Mouse (Mus musculus) CH12.LX (cell line): ENCODE results near the gene Sp3. TPM values are rescaled to one million over a fixed set of nuclear protein-coding genes. Genes with fewer than 3 reads are reported as not detected.

Experiments
- DNase-seq: peaks from one replicate; pipeline ENCODE4 v3.0.0-alpha.2; 2013; ENCODE audit errors: extremely low read depth
- H3K27ac ChIP-seq: 2 replicates; pipeline ENCODE4 v1.5.1; 2012; ENCODE audit warnings: low read depth, mild to moderate bottlenecking, control low read depth, moderate library complexity; ENCODE audit not compliant: insufficient read depth
- H3K27me3 ChIP-seq: replicated peaks from 2 replicates; pipeline ENCODE3; 2012; ENCODE audit warnings: inconsistent platforms
- H3K36me3 ChIP-seq, 2 experiments: replicated peaks in 1 of 2; 2 replicates each; pipeline versions ENCODE3 to v1.6.1; 2012; ENCODE audit warnings: inconsistent platforms in 1 of 2, low read length in 1 of 2, mild to moderate bottlenecking in 1 of 2, mixed read lengths in 1 of 2, moderate library complexity in 1 of 2; ENCODE audit not compliant: control insufficient read depth in 1 of 2, insufficient read depth in 1 of 2
- H3K4me1 ChIP-seq, 2 experiments: 2 replicates each; pipeline ENCODE4 v1.6.1; 2012; ENCODE audit warnings: inconsistent platforms in 1 of 2, moderate library complexity in 1 of 2; ENCODE audit not compliant: insufficient read depth in 2 of 2, control insufficient read depth in 1 of 2
- H3K4me2 ChIP-seq: 2 replicates; pipeline ENCODE4 v1.6.1; 2012; ENCODE audit warnings: low read depth, mild to moderate bottlenecking, control low read depth; ENCODE audit not compliant: poor library complexity, insufficient read depth, severe bottlenecking
- H3K4me3 ChIP-seq, 3 experiments: fragments of 150-350 bp in 1 of 3; sonication (generic) in 1 of 3; replicated peaks in 1 of 3; 2 replicates each; pipeline versions ENCODE3 to v1.5.1; 2011 to 2012; ENCODE audit warnings: low read depth in 2 of 3, low read length in 2 of 3, mild to moderate bottlenecking in 2 of 3, moderate library complexity in 2 of 3, control low read depth in 1 of 3, improper control_type of control experiment in 1 of 3, inconsistent platforms in 1 of 3, mixed read lengths in 1 of 3; ENCODE audit not compliant: poor library complexity in 1 of 3
- H3K79me2 ChIP-seq: replicated peaks from 2 replicates; pipeline ENCODE4 v1.6.1; 2012; ENCODE audit warnings: mild to moderate bottlenecking, moderate library complexity; ENCODE audit not compliant: control insufficient read depth, poor library complexity, insufficient read depth, severe bottlenecking; ENCODE audit errors: extremely low read depth
- H3K9ac ChIP-seq: 2 replicates; pipeline ENCODE4 v1.6.1; 2012; ENCODE audit warnings: low read depth, mild to moderate bottlenecking, control low read depth, moderate library complexity; ENCODE audit not compliant: insufficient read depth
- H3K9me3 ChIP-seq: replicated peaks from 2 replicates; pipeline ENCODE3; 2012; ENCODE audit warnings: low read length, inconsistent platforms, mixed read lengths
- BHLHE40 ChIP-seq: IDR thresholded peaks from 2 replicates; pipeline ENCODE4 v1.6.1; 2011; ENCODE audit warnings: mild to moderate bottlenecking, low read depth, low read length, improper control_type of control experiment
- CTCF ChIP-seq, 2 experiments: IDR thresholded peaks in 1 of 2; conservative IDR thresholded peaks in 1 of 2; 2 replicates each; pipeline ENCODE4 v1.5.1; 2011 to 2012; ENCODE audit warnings: low read depth in 2 of 2, low read length in 2 of 2, improper control_type of control experiment in 1 of 2, inconsistent platforms in 1 of 2, mild to moderate bottlenecking in 1 of 2, moderate library complexity in 1 of 2
- ETS1 ChIP-seq: conservative IDR thresholded peaks from 2 replicates; pipeline ENCODE4 v1.6.1; 2012; ENCODE audit warnings: low read depth, mild to moderate bottlenecking, inconsistent platforms, low read length, improper control_type of control experiment, moderate library complexity
- GABPA ChIP-seq: IDR thresholded peaks from 2 replicates; pipeline ENCODE4 v1.6.1; 2012; ENCODE audit warnings: low read depth, low read length, improper control_type of control experiment, inconsistent platforms; ENCODE audit not compliant: insufficient replicate concordance
- KAT2A ChIP-seq: IDR thresholded peaks from 2 replicates; pipeline ENCODE4 v1.6.1; 2012; ENCODE audit warnings: low read length, improper control_type of control experiment, inconsistent platforms; ENCODE audit not compliant: insufficient replicate concordance
- MAFK ChIP-seq: IDR thresholded peaks from 2 replicates; pipeline ENCODE4 v1.6.1; 2011; ENCODE audit warnings: low read length, improper control_type of control experiment; ENCODE audit not compliant: insufficient replicate concordance
- MAX ChIP-seq: IDR thresholded peaks from 2 replicates; pipeline ENCODE4 v1.6.1; 2011; ENCODE audit warnings: low read length, improper control_type of control experiment
- MEF2A ChIP-seq: IDR thresholded peaks from 2 replicates; pipeline ENCODE4 v1.6.1; 2014; ENCODE audit warnings: low read depth, mild to moderate bottlenecking, inconsistent platforms, low read length, improper control_type of control experiment, borderline replicate concordance
- NELFE ChIP-seq: IDR thresholded peaks from 2 replicates; pipeline ENCODE4 v1.6.1; 2011; ENCODE audit warnings: low read depth, low read length, improper control_type of control experiment
- PAX5 ChIP-seq: IDR thresholded peaks from 2 replicates; pipeline ENCODE4 v1.6.1; 2012; ENCODE audit warnings: low read length, inconsistent platforms, mixed read lengths
- POLR2AphosphoS2 ChIP-seq: IDR thresholded peaks from 2 replicates; pipeline ENCODE4 v1.6.1; 2011; ENCODE audit warnings: low read depth, low read length, improper control_type of control experiment
- TBP ChIP-seq: conservative IDR thresholded peaks from 2 replicates; pipeline ENCODE4 v1.6.1; 2011; ENCODE audit warnings: low read depth, low read length, improper control_type of control experiment
- TCF12 ChIP-seq: IDR thresholded peaks from 2 replicates; pipeline ENCODE4 v1.6.1; 2014; ENCODE audit warnings: low read depth, mild to moderate bottlenecking, inconsistent platforms, low read length, improper control_type of control experiment
- UBTF ChIP-seq: IDR thresholded peaks from 2 replicates; pipeline ENCODE4 v1.6.1; 2012; ENCODE audit warnings: low read depth, mild to moderate bottlenecking, inconsistent platforms, low read length, improper control_type of control experiment, moderate library complexity
- USF1 ChIP-seq: IDR thresholded peaks from 2 replicates; pipeline ENCODE4 v1.6.1; 2014; ENCODE audit warnings: low read depth, mild to moderate bottlenecking, inconsistent platforms, low read length, improper control_type of control experiment
- ZC3H11A ChIP-seq: IDR thresholded peaks from 2 replicates; pipeline ENCODE4 v1.6.1; 2012; ENCODE audit warnings: low read depth, mild to moderate bottlenecking, inconsistent platforms, low read length, improper control_type of control experiment
- ZKSCAN1 ChIP-seq: IDR thresholded peaks from 2 replicates; pipeline ENCODE4 v1.6.1; 2012; ENCODE audit warnings: low read depth, inconsistent platforms, low read length, improper control_type of control experiment, borderline replicate concordance
- ZNF384 ChIP-seq: IDR thresholded peaks from 2 replicates; pipeline ENCODE4 v1.6.1; 2012; ENCODE audit warnings: low read depth, low read length, improper control_type of control experiment, inconsistent platforms
- dilution Hi-C: fragments of 300-500 bp; cut with MboI; formaldehyde crosslinking; loops from 2 replicates; pipeline ENCODE4 v1.14.3; 2020; ENCODE audit warnings: low sequenced_read_pairs; ENCODE audit not compliant: extremely low pct_unique_long_range_greater_than_20kb, extremely low pct_ligation_motif_present
- in situ Hi-C: fragments of 300-500 bp; cut with MboI; formaldehyde crosslinking; loops from 3 replicates; pipeline ENCODE4 v1.14.3; 2019; ENCODE audit warnings: low sequenced_read_pairs, low pct_ligation_motif_present, low pct_unique_long_range_greater_than_20kb, mixed read lengths
- polyA plus RNA-seq: library from polyadenylated mRNA; unstranded; fragments of >175 nt; gene quantifications from 2 replicates; pipeline ENCODE4 v1.2.1, GENCODE M21; 2012; ENCODE audit warnings: low read depth; ENCODE audit not compliant: insufficient read length
- total RNA-seq, 2 experiments: library from RNA; depleted of rRNA; stranded (reverse); fragments of 300-350 nt in 1 of 2; fragments of >200 nt in 1 of 2; gene quantifications; 2 replicates each; pipeline ENCODE4 v1.2.3; 2012 to 2014

Gene Sp3
- total and polyA plus RNA-seq, 3 experiments = 37.7 to 86.8 (median 40.4) TPM

- no peak overlapping the region for H3K4me3 ChIP-seq
- H3K36me3 ChIP-seq = no peaks in the 10 kb centered on the region
- H3K4me1 ChIP-seq = no peaks in the 10 kb centered on the region
- no peak overlapping the region for H3K27ac ChIP-seq
- TF ChIP-seq GABPA (no peak), ZNF384 (no peak), MEF2A (no peak), UBTF (no peak), TBP (no peak), KAT2A (no peak), CTCF (conservative IDR thresholded peaks at IDR 0.05 in 1 of 2, IDR thresholded peaks at IDR 0.05 in 1 of 2; ENCODE audit: low read depth in 2 of 2, low read length in 2 of 2) (no peak), PAX5 (no peak), ZC3H11A (no peak), MAX (no peak)
- no peak for DNase-seq
- no peaks in the 10 kb centered on the region for H3K27me3 ChIP-seq
- H3K79me2 ChIP-seq = no peaks in the 10 kb centered on the region
- H3K9me3 ChIP-seq = no peaks in the 10 kb centered on the region
- in situ Hi-C loops = no loop called here
- dilution Hi-C loops = no loop called here
- no peak overlapping the region for H3K9ac ChIP-seq
- no peak overlapping the region for H3K4me2 ChIP-seq
Observed at GRCm38 (mm10) chr2:72924981-72925380, 55.3 kb downstream of the Sp3 start.

GRCm38 (mm10) chr2:72916170-72916569, 64.1 kb downstream of the Sp3 start:
- TF ChIP-seq UBTF (no peak), BHLHE40 (no peak), KAT2A (no peak), MAFK (no peak), TCF12 (no peak), PAX5 (no peak), USF1 (no peak), POLR2AphosphoS2 (no peak), ETS1 (no peak), MEF2A (no peak), TBP (no peak), ZC3H11A (no peak), NELFE (no peak), ZKSCAN1 (no peak)
- Histone ChIP-seq H3K9me3 (no peaks in the 10 kb centered on the region), H3K27me3 (no peaks in the 10 kb centered on the region), H3K4me1 (peaks cover 0 to 7% of the 10 kb centered on the region in 2 experiments; a peak in 2 of 4 replicates), H3K27ac (no peak overlapping the region), H3K4me3 (no peak overlapping the region), H3K4me2 (no peak overlapping the region), H3K79me2 (no peaks in the 10 kb centered on the region), H3K36me3 (no peaks in the 10 kb centered on the region), H3K9ac (no peak overlapping the region)
- dilution Hi-C loops = no loop called here
- in situ Hi-C loops = no loop called here
- DNase-seq = no peak
